Mouse (Mus musculus) fibroblast of lung, adult 2 months (primary cell): ENCODE data around the gene Pacsin1.

Experiments used
- DNase-seq: peaks from one replicate; pipeline ENCODE4 v3.0.0-alpha.2; 2011; ENCODE audit warnings: low read depth

Pacsin1 gene

GRCm38 (mm10) chr17:27725412-27725811 lies 70.1 kb downstream of the Pacsin1 start:
- DNase-seq, result no peak

GRCm38 (mm10) chr17:27726527-27726926 lies 71.2 kb downstream of the Pacsin1 start:
- no peak for DNase-seq

- no peak for DNase-seq
These were observed 73.5 kb downstream of the Pacsin1 start, which contains the start of gene Spdef for GRCm38 (mm10) chr17:27728770-27729169. Spdef (minus strand) TSS chr17:27728955.

- no peak for DNase-seq
These were observed 76.8 kb downstream of the Pacsin1 start for GRCm38 (mm10) chr17:27732152-27732551.

- no peak for DNase-seq
These were observed 77.4 kb downstream of the Pacsin1 start for GRCm38 (mm10) chr17:27732694-27733093.

GRCm38 (mm10) chr17:27734344-27735073 lies 79.2 kb downstream of the Pacsin1 start:
- DNase-seq, result no peak

- no peak for DNase-seq
These were observed 85.7 kb downstream of the Pacsin1 start for GRCm38 (mm10) chr17:27740961-27741360.

- no peak for DNase-seq
These were observed 91.1 kb downstream of the Pacsin1 start for GRCm38 (mm10) chr17:27746446-27746845.

GRCm38 (mm10) chr17:27748123-27748522 lies 92.8 kb downstream of the Pacsin1 start:
- no peak for DNase-seq

- no peak for DNase-seq
These were observed 95.2 kb downstream of the Pacsin1 start for GRCm38 (mm10) chr17:27750451-27750942.

- no peak for DNase-seq
These were observed 96.2 kb downstream of the Pacsin1 start for GRCm38 (mm10) chr17:27751314-27752202.

- no peak for DNase-seq
These were observed 104.9 kb downstream of the Pacsin1 start for GRCm38 (mm10) chr17:27760169-27760568.
